In genomic region chr6:29435940-29436451, GRCm38 (mm10) we compare ENCODE assay signal across 8 mouse cellular contexts. TPM values are rescaled to one million over a fixed set of nuclear protein-coding genes. Genes with fewer than 3 reads are reported as not detected.
DNase-seq lines count a peak whose midpoint lies in the region; ATAC-seq and TF ChIP-seq lines count a peak whose summit lies in the region.
"Had no signal": no experiment of that assay in that cellular context is flagged by ENCODE, and none has a peak within 500 bp of the region (broad histone marks: within the 10 kb centered on the region; RNA-seq: fewer than 3 reads in every experiment).

No protein-coding gene starts in this region.

- peaks cover 42% of the 10 kb centered on the region for H3K27me3 ChIP-seq in intestine, postnatal 0 days (replicated peaks; ENCODE audit: control insufficient read depth, insufficient read depth, low read length)
- H3K27me3 ChIP-seq in small intestine, adult 2 months (ENCODE audit: control insufficient read depth, insufficient read depth, low read length), result peaks cover 30% of the 10 kb centered on the region

- 37% methylated on average over 6 of the region's 6 CpGs for WGBS in intestine, postnatal 0 days
- 45% methylated on average over 6 of the region's 6 CpGs for WGBS in small intestine, adult 2 months

- TF ChIP-seq POLR2A in small intestine, adult 2 months (IDR thresholded peaks at IDR 0.05; ENCODE audit: low read depth, low read length), result no peak

- peak; percentile 51 for DNase-seq in MN1 (ENCODE audit: low spot score)
- DNase-seq in embryo, embryonic 10 days (ENCODE audit: low spot score), result peak; percentile 54
- DNase-seq in heart, adult 11 months, result peak; percentile 97
- no peak for DNase-seq in urinary bladder, postnatal 36 days (ENCODE audit: low spot score in 2 of 2)
- no peak for DNase-seq in layer of hippocampus, postnatal 25 days (ENCODE audit: extremely low spot score in 1 of 2, low spot score in 1 of 2)

- no peaks in the 10 kb centered on the region; the same call in 1 of the 2 replicates for H3K36me3 ChIP-seq in intestine, postnatal 0 days (ENCODE audit: control insufficient read depth, insufficient read depth)
- no peaks in the 10 kb centered on the region for H3K36me3 ChIP-seq in small intestine, adult 2 months (ENCODE audit: control insufficient read depth, insufficient read depth, low read length)

- peak overlapping the region; percentile 62 for H3K4me3 ChIP-seq in intestine, postnatal 0 days (ENCODE audit: low read depth, low read length)
- 0 out of 2 replicates have a peak overlapping the region, but pooled peaks have one; percentile 5 for H3K4me3 ChIP-seq in small intestine, adult 2 months (ENCODE audit: low read depth, low read length)

- no peak overlapping the region for H3K9ac ChIP-seq in intestine, postnatal 0 days (ENCODE audit: low read depth, low read length)

- ATAC-seq in intestine, postnatal 0 days, result no peak

- no peaks in the 10 kb centered on the region for H3K9me3 ChIP-seq in intestine, postnatal 0 days (ENCODE audit: control insufficient read depth)

- no peak for TF ChIP-seq CTCF in intestine, postnatal 0 days (IDR thresholded peaks at IDR 0.05; ENCODE audit: low read depth)
- no peak for TF ChIP-seq CTCF in small intestine, adult 2 months (IDR thresholded peaks at IDR 0.05; ENCODE audit: extremely low read depth, insufficient read length, insufficient replicate concordance, low read depth, low read length)

- H3K4me1 ChIP-seq in intestine, postnatal 0 days (replicated peaks; ENCODE audit: control insufficient read depth, insufficient read depth, low read length), result no peaks in the 10 kb centered on the region
- H3K4me1 ChIP-seq in small intestine, adult 2 months (ENCODE audit: control insufficient read depth, insufficient read depth, insufficient read length, low read length), result peaks cover 6% of the 10 kb centered on the region

- H3K27ac ChIP-seq in intestine, postnatal 0 days (ENCODE audit: low read depth, low read length), result peak overlapping the region; percentile 46; the same call in 1 of the 2 replicates
- H3K27ac ChIP-seq in small intestine, adult 2 months (ENCODE audit: insufficient read depth, low read depth, low read length), result peak overlapping the region; percentile 14; the same call in 1 of the 2 replicates

- peak overlapping the region; percentile 85 for H3K4me2 ChIP-seq in intestine, postnatal 0 days (replicated peaks; ENCODE audit: low read depth)

RNA-seq across cellular contexts. Expression of gene Flnc, which starts 2.9 kb away (rescaled TPM):
- polyA plus RNA-seq in intestine, postnatal 0 days (2015; fragmentation: Nextera tagmentation; extraction: Ambion mirVana), result 3.5 and 3.8 TPM in 2 replicates
- 5.9 and 7.9 TPM in 2 replicates for polyA plus RNA-seq in small intestine, adult 2 months (2012; rRNA removed)
- total RNA-seq in layer of hippocampus, postnatal 25 days (2021), result 1 to 10 TPM in 1 of 2 experiments, under 1 TPM in 1; 0.96 to 1.4 TPM

RNA-seq across cellular contexts. Expression of gene Atp6v1f, which starts 31.5 kb away (rescaled TPM):
- 438 and 439 TPM in 2 replicates for polyA plus RNA-seq in intestine, postnatal 0 days (2015; fragmentation: Nextera tagmentation; extraction: Ambion mirVana)
- 108 and 205 TPM in 2 replicates for polyA plus RNA-seq in small intestine, adult 2 months (2012; rRNA removed)
- total RNA-seq in layer of hippocampus, postnatal 25 days (2021), result 100 to 1,000 TPM; 241 to 263 TPM

RNA-seq across cellular contexts. Expression of gene Atp6v1fnb, which starts 35.2 kb away (rescaled TPM):
- polyA plus RNA-seq in intestine, postnatal 0 days (2015; fragmentation: Nextera tagmentation; extraction: Ambion mirVana), result not detected in 2 replicates
- polyA plus RNA-seq in small intestine, adult 2 months (2012; rRNA removed), result 0.20 and 0.22 TPM in 2 replicates
- total RNA-seq in layer of hippocampus, postnatal 25 days (2021), result under 1 TPM in 1 of 2 experiments, not detected in 1; 0.59 TPM
- polyA plus RNA-seq: gonadal fat pad, adult 2 months had no signal

RNA-seq across cellular contexts. Expression of gene Ccdc136, which starts 39.9 kb away (rescaled TPM):
- polyA plus RNA-seq in intestine, postnatal 0 days (2015; fragmentation: Nextera tagmentation; extraction: Ambion mirVana), result 3.3 and 4.0 TPM in 2 replicates
- polyA plus RNA-seq in small intestine, adult 2 months (2012; rRNA removed), result 0.74 and 1.8 TPM in 2 replicates
- 10 to 100 TPM; 59.8 to 60.9 TPM for total RNA-seq in layer of hippocampus, postnatal 25 days (2021)

RNA-seq across cellular contexts. Expression of gene Opn1sw, which starts 47.7 kb away (rescaled TPM):
- polyA plus RNA-seq in intestine, postnatal 0 days (2015; fragmentation: Nextera tagmentation; extraction: Ambion mirVana), result 0.13 and 0.21 TPM in 2 replicates
- 0.14 and 0.24 TPM in 2 replicates for polyA plus RNA-seq in small intestine, adult 2 months (2012; rRNA removed)
- total RNA-seq in layer of hippocampus, postnatal 25 days (2021), result under 1 TPM; 0.19 to 0.20 TPM

Comparison
In these comparisons a context has a peak if more than half of its experiments do, and no peak if none do; other contexts are left out.
1. DNase-seq: peak in MN1 (single experiment), embryo, embryonic 10 days (single experiment) and heart, adult 11 months (single experiment); none in urinary bladder, postnatal 36 days (0 of 2) and layer of hippocampus, postnatal 25 days (0 of 2).